Mouse (Mus musculus): ENCODE data around the gene 4930524B15Rik. TPM values are rescaled to one million over a fixed set of nuclear protein-coding genes. Genes with fewer than 3 reads are reported as not detected.

4930524B15Rik gene
- polyA plus RNA-seq (2011; ENCODE audit: insufficient read depth, insufficient read length, low read depth, missing spikeins): not detected in 2 replicates

GRCm38 (mm10) chr11:31965256-31966134, at the start of gene 4930524B15Rik:
4930524B15Rik (plus strand) TSS chr11:31965592.
- Histone ChIP-seq H3K27ac (ENCODE audit: insufficient read depth, low read length) (no peak within 1 kb of the TSS), H3K9ac (ENCODE audit: low read depth, poor library complexity, severe bottlenecking) (peak within 1 kb of the TSS; percentile 53), H3K9me3 (replicated peaks; ENCODE audit: control insufficient read depth, insufficient read depth, low read length, poor library complexity, severe bottlenecking) (no peaks in the 10 kb centered on the region), H3K4me1 (ENCODE audit: control insufficient read depth, insufficient read depth, low read length) (no peaks in the 10 kb centered on the region), H3K4me3 (ENCODE audit: low read depth, low read length) (peak within 1 kb of the TSS; percentile 66), H3K36me3 (ENCODE audit: control insufficient read depth, insufficient read depth, low read length, poor library complexity, severe bottlenecking) (no peaks in the 10 kb centered on the region), H3K27me3 (ENCODE audit: control insufficient read depth, insufficient read depth, low read length, poor library complexity, severe bottlenecking) (peaks cover 1% of the 10 kb centered on the region; the same call in 1 of the 2 replicates)
- TF ChIP-seq CTCF (IDR thresholded peaks at IDR 0.05; ENCODE audit: low read depth, low read length) (no peak), EP300 (IDR thresholded peaks at IDR 0.05; ENCODE audit: insufficient read depth, low read depth, low read length) (no peak), POLR2A (IDR thresholded peaks at IDR 0.05; ENCODE audit: insufficient read depth, low read length) (no peak)

DNA sequence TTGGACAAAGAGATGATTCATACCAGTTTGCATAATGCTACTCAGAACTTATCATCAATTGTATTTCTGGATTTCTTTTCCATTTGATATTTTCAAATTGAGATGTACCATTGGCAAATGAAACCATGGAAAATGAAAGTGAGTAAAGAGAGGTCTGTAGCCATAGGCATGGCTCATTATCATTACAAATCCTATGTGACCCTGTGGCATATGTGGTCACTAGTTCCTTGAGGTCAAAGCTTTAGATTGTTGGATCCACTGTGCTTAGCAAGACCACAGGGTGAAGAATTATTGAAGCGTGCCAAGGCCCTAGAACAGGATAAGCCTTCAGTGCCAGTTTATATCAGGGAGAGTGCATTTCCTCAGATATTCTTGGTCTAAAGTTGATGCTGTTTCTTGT, 47.6 kb upstream of the 4930524B15Rik start:
- Histone ChIP-seq H3K9me3 (replicated peaks; ENCODE audit: control insufficient read depth, insufficient read depth, low read length, poor library complexity, severe bottlenecking) (no peaks in the 10 kb centered on the region), H3K27ac (ENCODE audit: insufficient read depth, low read length) (no peak overlapping the region), H3K36me3 (ENCODE audit: control insufficient read depth, insufficient read depth, low read length, poor library complexity, severe bottlenecking) (no peaks in the 10 kb centered on the region), H3K9ac (ENCODE audit: low read depth, poor library complexity, severe bottlenecking) (no peak overlapping the region), H3K4me1 (ENCODE audit: control insufficient read depth, insufficient read depth, low read length) (no peaks in the 10 kb centered on the region), H3K27me3 (ENCODE audit: control insufficient read depth, insufficient read depth, low read length, poor library complexity, severe bottlenecking) (no peaks in the 10 kb centered on the region), H3K4me3 (ENCODE audit: low read depth, low read length) (no peak overlapping the region)
- TF ChIP-seq CTCF (IDR thresholded peaks at IDR 0.05; ENCODE audit: low read depth, low read length): no peak

GRCm38 (mm10) chr11:31930051-31930450, 35.3 kb upstream of the 4930524B15Rik start:
- TF ChIP-seq EP300 (IDR thresholded peaks at IDR 0.05; ENCODE audit: insufficient read depth, low read depth, low read length) (no peak), CTCF (IDR thresholded peaks at IDR 0.05; ENCODE audit: low read depth, low read length) (no peak), POLR2A (IDR thresholded peaks at IDR 0.05; ENCODE audit: insufficient read depth, low read length) (no peak)
- H3K27ac ChIP-seq (ENCODE audit: insufficient read depth, low read length): no peak overlapping the region
- no peaks in the 10 kb centered on the region for H3K36me3 ChIP-seq (ENCODE audit: control insufficient read depth, insufficient read depth, low read length, poor library complexity, severe bottlenecking)
- H3K9me3 ChIP-seq (replicated peaks; ENCODE audit: control insufficient read depth, insufficient read depth, low read length, poor library complexity, severe bottlenecking): no peaks in the 10 kb centered on the region
- H3K4me3 ChIP-seq (ENCODE audit: low read depth, low read length): no peak overlapping the region
- no peak overlapping the region for H3K9ac ChIP-seq (ENCODE audit: low read depth, poor library complexity, severe bottlenecking)
- no peaks in the 10 kb centered on the region for H3K27me3 ChIP-seq (ENCODE audit: control insufficient read depth, insufficient read depth, low read length, poor library complexity, severe bottlenecking)
- no peaks in the 10 kb centered on the region for H3K4me1 ChIP-seq (ENCODE audit: control insufficient read depth, insufficient read depth, low read length)

- no peak overlapping the region for H3K27ac ChIP-seq (ENCODE audit: insufficient read depth, low read length)
- H3K9me3 ChIP-seq (replicated peaks; ENCODE audit: control insufficient read depth, insufficient read depth, low read length, poor library complexity, severe bottlenecking): no peaks in the 10 kb centered on the region
- no peaks in the 10 kb centered on the region for H3K4me1 ChIP-seq (ENCODE audit: control insufficient read depth, insufficient read depth, low read length)
- TF ChIP-seq POLR2A (IDR thresholded peaks at IDR 0.05; ENCODE audit: insufficient read depth, low read length) (no peak), CTCF (IDR thresholded peaks at IDR 0.05; ENCODE audit: low read depth, low read length) (no peak), EP300 (IDR thresholded peaks at IDR 0.05; ENCODE audit: insufficient read depth, low read depth, low read length) (no peak)
- H3K27me3 ChIP-seq (ENCODE audit: control insufficient read depth, insufficient read depth, low read length, poor library complexity, severe bottlenecking): no peaks in the 10 kb centered on the region
- H3K4me3 ChIP-seq (ENCODE audit: low read depth, low read length): no peak overlapping the region
- no peaks in the 10 kb centered on the region for H3K36me3 ChIP-seq (ENCODE audit: control insufficient read depth, insufficient read depth, low read length, poor library complexity, severe bottlenecking)
- no peak overlapping the region for H3K9ac ChIP-seq (ENCODE audit: low read depth, poor library complexity, severe bottlenecking)
Measured at GRCm38 (mm10) chr11:31935652-31936051, 29.7 kb upstream of the 4930524B15Rik start.

DNA sequence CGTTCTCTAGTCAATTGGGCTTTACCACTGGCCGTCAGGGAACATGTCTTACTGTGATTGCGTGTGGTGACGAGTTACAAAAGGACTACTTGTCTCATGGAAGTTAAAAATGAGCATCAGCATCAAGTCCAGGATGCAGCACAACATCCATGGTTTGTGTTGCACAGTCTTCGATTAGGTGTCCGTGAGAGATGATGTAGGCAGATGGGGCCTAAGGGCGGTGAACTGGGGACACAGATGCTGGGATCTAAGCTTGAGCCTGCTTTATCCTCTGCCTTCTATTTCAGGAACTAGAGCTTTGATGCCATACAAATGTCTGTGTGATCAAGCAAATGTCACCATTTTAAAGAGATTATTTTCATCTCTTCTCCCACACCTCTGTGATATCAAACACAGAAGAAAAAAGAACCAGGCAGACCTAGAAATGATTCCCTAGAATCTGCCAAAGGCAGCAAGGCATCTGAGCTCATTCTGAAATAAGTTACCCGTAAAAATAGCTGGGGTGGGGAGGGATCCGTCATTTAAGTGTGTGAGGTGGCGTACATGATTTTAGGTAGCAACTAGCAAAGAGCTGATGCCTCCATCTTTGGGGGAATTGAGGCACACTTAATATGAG, 28.4 kb upstream of the 4930524B15Rik start:
- no peak overlapping the region for H3K27ac ChIP-seq (ENCODE audit: insufficient read depth, low read length)
- H3K4me3 ChIP-seq (ENCODE audit: low read depth, low read length): no peak overlapping the region
- no peak overlapping the region for H3K9ac ChIP-seq (ENCODE audit: low read depth, poor library complexity, severe bottlenecking)
- H3K27me3 ChIP-seq (ENCODE audit: control insufficient read depth, insufficient read depth, low read length, poor library complexity, severe bottlenecking): no peaks in the 10 kb centered on the region
- H3K9me3 ChIP-seq (replicated peaks; ENCODE audit: control insufficient read depth, insufficient read depth, low read length, poor library complexity, severe bottlenecking): no peaks in the 10 kb centered on the region
- no peak for TF ChIP-seq CTCF (IDR thresholded peaks at IDR 0.05; ENCODE audit: low read depth, low read length)
- no peak for TF ChIP-seq EP300 (IDR thresholded peaks at IDR 0.05; ENCODE audit: insufficient read depth, low read depth, low read length)
- TF ChIP-seq POLR2A (IDR thresholded peaks at IDR 0.05; ENCODE audit: insufficient read depth, low read length): no peak
- H3K4me1 ChIP-seq (ENCODE audit: control insufficient read depth, insufficient read depth, low read length): no peaks in the 10 kb centered on the region
- no peaks in the 10 kb centered on the region for H3K36me3 ChIP-seq (ENCODE audit: control insufficient read depth, insufficient read depth, low read length, poor library complexity, severe bottlenecking)

Measured in ES-Bruce4 (cell line).